Comparison of ENCODE assay signal across 17 mouse cellular contexts in the genomic region with DNA sequence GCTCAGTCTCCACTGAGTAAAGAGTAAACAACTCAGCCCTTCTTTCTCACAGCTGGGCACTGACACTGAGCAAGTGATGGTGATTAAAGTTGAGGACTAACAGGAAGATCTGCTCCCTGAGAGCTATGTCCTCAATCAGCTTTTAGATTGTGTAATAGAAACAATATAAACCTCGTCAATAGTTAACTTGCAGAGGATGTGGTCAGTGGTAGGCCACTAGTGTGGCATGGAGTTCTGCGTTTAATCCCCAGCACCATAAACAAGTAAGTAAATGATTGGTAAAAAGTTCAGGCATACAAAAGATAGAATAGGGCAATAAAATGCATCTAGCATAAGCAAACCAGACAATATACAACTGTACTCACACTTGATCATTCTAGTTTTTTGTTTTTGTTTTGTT.
"Had no signal": no experiment of that assay in that cellular context is flagged by ENCODE, and none has a peak within 500 bp of the region (broad histone marks: within the 10 kb centered on the region; RNA-seq: fewer than 3 reads in every experiment).

No protein-coding gene starts in this region.

- DNase-seq: liver, postnatal 0 days; lung, adult 2 months; lung, postnatal 14 days; lung, postnatal 36 days; right cerebral cortex, postnatal 14 days; thymus, adult 2 months; thymus, postnatal 25 days; thymus, postnatal 4 days had no signal

- H3K27me3 ChIP-seq: lung, embryonic 15.5 days; midbrain, embryonic 13.5 days; midbrain, embryonic 15.5 days; neural tube, embryonic 12.5 days; stomach, embryonic 15.5 days had no signal

- H3K9ac ChIP-seq: liver, postnatal 0 days; lung, embryonic 15.5 days; midbrain, embryonic 13.5 days; midbrain, embryonic 15.5 days; neural tube, embryonic 12.5 days; stomach, embryonic 15.5 days had no signal

- H3K4me3 ChIP-seq: lung, embryonic 15.5 days; midbrain, embryonic 10.5 days; midbrain, embryonic 13.5 days; midbrain, embryonic 15.5 days; neural tube, embryonic 12.5 days; stomach, embryonic 15.5 days had no signal

- ATAC-seq: liver, postnatal 0 days; lung, postnatal 0 days; midbrain, embryonic 13.5 days; midbrain, embryonic 15.5 days had no signal

- H3K9me3 ChIP-seq: lung, embryonic 15.5 days; midbrain, embryonic 10.5 days; midbrain, embryonic 13.5 days; midbrain, embryonic 15.5 days; neural tube, embryonic 12.5 days; stomach, embryonic 15.5 days had no signal

- H3K27ac ChIP-seq: lung, embryonic 15.5 days; macrophage; midbrain, embryonic 10.5 days; midbrain, embryonic 13.5 days; midbrain, embryonic 15.5 days; neural tube, embryonic 12.5 days; stomach, embryonic 15.5 days; stomach, postnatal 0 days had no signal

- H3K4me1 ChIP-seq: lung, embryonic 15.5 days; midbrain, embryonic 10.5 days; midbrain, embryonic 13.5 days; midbrain, embryonic 15.5 days; neural tube, embryonic 12.5 days; stomach, embryonic 15.5 days had no signal

- H3K4me2 ChIP-seq: lung, embryonic 15.5 days; midbrain, embryonic 13.5 days; midbrain, embryonic 15.5 days; neural tube, embryonic 12.5 days; stomach, embryonic 15.5 days had no signal
